Mouse (Mus musculus): Measurements from ENCODE around the gene Carmil3.

DNA sequence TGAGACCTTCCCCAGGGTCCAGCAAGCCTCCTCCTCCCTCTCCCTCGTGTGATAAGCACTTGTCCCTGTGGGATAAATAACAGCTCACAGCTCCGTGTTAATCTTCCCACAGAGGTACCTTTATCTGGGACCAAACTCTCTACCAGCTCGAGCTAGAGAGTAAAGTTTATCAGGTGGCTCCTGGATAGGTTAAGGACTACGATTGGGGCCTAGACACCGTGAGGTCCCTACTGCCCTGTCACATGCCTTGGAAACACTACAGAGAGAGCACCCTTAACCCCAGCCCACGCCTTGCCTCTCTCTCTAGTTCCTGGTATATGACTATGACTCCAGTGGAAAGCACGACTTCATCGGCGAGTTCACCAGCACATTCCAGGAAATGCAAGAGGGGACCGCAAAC lies 23.5 kb downstream of the Carmil3 start:
- no peak for TF ChIP-seq POLR2A (IDR thresholded peaks at IDR 0.05; ENCODE audit: insufficient read length, low read depth)
- no peak for TF ChIP-seq MYOG (IDR thresholded peaks at IDR 0.05; ENCODE audit: control insufficient read depth in 1 of 3, insufficient read depth in 1 of 3, insufficient read length in 2 of 3, low read depth in 2 of 3)
- TF ChIP-seq TCF12 (IDR thresholded peaks at IDR 0.05; ENCODE audit: insufficient read depth, poor library complexity, severe bottlenecking): no peak
- TF ChIP-seq MAX (IDR thresholded peaks at IDR 0.05; ENCODE audit: low read depth): no peak

Data from myocyte (in vitro differentiated cells).